In genomic region chr16:95855230-95855629, GRCm38 (mm10) we compare ENCODE assay signal across 9 mouse cellular contexts.
A peak's percentile ranks its signal among the peaks of the same experiment; 100 is the strongest.
DNase-seq lines count a peak whose midpoint lies in the region; ATAC-seq and TF ChIP-seq lines count a peak whose summit lies in the region.
"Had no signal": no experiment of that assay in that cellular context is flagged by ENCODE, and none has a peak within 500 bp of the region (broad histone marks: within the 10 kb centered on the region; RNA-seq: fewer than 3 reads in every experiment).

No protein-coding gene starts in this region.

- DNase-seq in liver, embryonic 13.5 days: no peak
- no peak for DNase-seq in liver
- peak; percentile 84 for DNase-seq in lung, embryonic 14.5 days
- DNase-seq in thymus, postnatal 10 days (ENCODE audit: low spot score in 2 of 2): peak; percentile 49 to 63
- DNase-seq in forebrain, embryonic 10.5 days (ENCODE audit: extremely low spot score, low spot score): no peak
- no peak for DNase-seq in embryo, embryonic 11 days

- peak; percentile 50; the same call in 1 of the 2 replicates for ATAC-seq in liver, embryonic 13.5 days (ENCODE audit: low read depth)
- peak; percentile 86 for ATAC-seq in intestine, embryonic 16.5 days
- peak; percentile 91 for ATAC-seq in lung, embryonic 14.5 days (ENCODE audit: insufficient read depth)

- no peak overlapping the region for H3K27ac ChIP-seq in liver, embryonic 13.5 days
- no peak overlapping the region for H3K27ac ChIP-seq in intestine, embryonic 16.5 days (ENCODE audit: low read length)
- peak overlapping the region; percentile 3; the same call in 1 of the 2 replicates for H3K27ac ChIP-seq in lung, embryonic 14.5 days (ENCODE audit: low read depth)
- H3K27ac ChIP-seq in forebrain, embryonic 10.5 days: no peak overlapping the region
- H3K27ac ChIP-seq: embryonic facial prominence, embryonic 15.5 days; layer of hippocampus, adult 2 months had no signal

- WGBS in liver, embryonic 13.5 days (ENCODE audit: insufficient replicate concordance): 50% methylated on average over 2 of the region's 2 CpGs
- WGBS in intestine, embryonic 16.5 days: 45% methylated on average over 2 of the region's 2 CpGs
- WGBS in lung, embryonic 14.5 days: 54% methylated on average over 2 of the region's 2 CpGs
- WGBS in forebrain, embryonic 10.5 days: 85% methylated on average over 2 of the region's 2 CpGs

- H3K4me2 ChIP-seq in liver, embryonic 13.5 days: no peak overlapping the region
- H3K4me2 ChIP-seq in intestine, embryonic 16.5 days (ENCODE audit: low read depth, low read length): no peak overlapping the region
- no peak overlapping the region for H3K4me2 ChIP-seq in lung, embryonic 14.5 days
- H3K4me2 ChIP-seq: embryonic facial prominence, embryonic 15.5 days had no signal

- H3K9me3 ChIP-seq in liver, embryonic 13.5 days (replicated peaks): no peaks in the 10 kb centered on the region
- no peaks in the 10 kb centered on the region for H3K9me3 ChIP-seq in intestine, embryonic 16.5 days (ENCODE audit: control insufficient read depth, low read length)
- H3K9me3 ChIP-seq in lung, embryonic 14.5 days (ENCODE audit: low read depth, low read length): no peaks in the 10 kb centered on the region
- no peaks in the 10 kb centered on the region for H3K9me3 ChIP-seq in forebrain, embryonic 10.5 days
- H3K9me3 ChIP-seq: embryonic facial prominence, embryonic 15.5 days had no signal

- no peaks in the 10 kb centered on the region for H3K4me1 ChIP-seq in liver, embryonic 13.5 days (replicated peaks)
- H3K4me1 ChIP-seq in intestine, embryonic 16.5 days (ENCODE audit: control insufficient read depth, insufficient read depth, low read length): no peaks in the 10 kb centered on the region
- 0 out of 2 replicates have a peak, but pooled peaks cover 6% of the 10 kb centered on the region for H3K4me1 ChIP-seq in lung, embryonic 14.5 days (ENCODE audit: insufficient read depth)
- no peaks in the 10 kb centered on the region for H3K4me1 ChIP-seq in forebrain, embryonic 10.5 days
- H3K4me1 ChIP-seq: embryonic facial prominence, embryonic 15.5 days had no signal

- no peaks in the 10 kb centered on the region for H3K36me3 ChIP-seq in liver, embryonic 13.5 days
- no peaks in the 10 kb centered on the region for H3K36me3 ChIP-seq in intestine, embryonic 16.5 days (ENCODE audit: control insufficient read depth, insufficient read depth, low read length)
- H3K36me3 ChIP-seq in lung, embryonic 14.5 days (ENCODE audit: insufficient read depth): no peaks in the 10 kb centered on the region
- no peaks in the 10 kb centered on the region for H3K36me3 ChIP-seq in forebrain, embryonic 10.5 days (replicated peaks)
- H3K36me3 ChIP-seq: embryonic facial prominence, embryonic 15.5 days had no signal

- H3K4me3 ChIP-seq in liver, embryonic 13.5 days (replicated peaks): no peak overlapping the region
- no peak overlapping the region for H3K4me3 ChIP-seq in intestine, embryonic 16.5 days (ENCODE audit: low read length)
- H3K4me3 ChIP-seq in lung, embryonic 14.5 days (ENCODE audit: low read depth, low read length): no peak overlapping the region
- no peak overlapping the region for H3K4me3 ChIP-seq in forebrain, embryonic 10.5 days
- H3K4me3 ChIP-seq: embryonic facial prominence, embryonic 15.5 days; layer of hippocampus, adult 2 months had no signal

- H3K9ac ChIP-seq in liver, embryonic 13.5 days: no peak overlapping the region
- H3K9ac ChIP-seq in intestine, embryonic 16.5 days (ENCODE audit: low read depth, low read length): no peak overlapping the region
- no peak overlapping the region for H3K9ac ChIP-seq in lung, embryonic 14.5 days
- H3K9ac ChIP-seq: embryonic facial prominence, embryonic 15.5 days had no signal

- no peaks in the 10 kb centered on the region for H3K27me3 ChIP-seq in liver, embryonic 13.5 days
- H3K27me3 ChIP-seq in intestine, embryonic 16.5 days (replicated peaks; ENCODE audit: control insufficient read depth, insufficient read depth, low read length): no peaks in the 10 kb centered on the region
- no peaks in the 10 kb centered on the region for H3K27me3 ChIP-seq in lung, embryonic 14.5 days (ENCODE audit: insufficient read depth, low read length)
- no peaks in the 10 kb centered on the region for H3K27me3 ChIP-seq in forebrain, embryonic 10.5 days (ENCODE audit: poor library complexity, severe bottlenecking)
- H3K27me3 ChIP-seq: embryonic facial prominence, embryonic 15.5 days had no signal

- 0 out of 2 replicates have a peak, but pooled peaks have one; percentile 14 for TF ChIP-seq CTCF in lung, embryonic 14.5 days (IDR thresholded peaks at IDR 0.05; ENCODE audit: low read depth)

Comparison
In these comparisons a context has a peak if more than half of its experiments do, and no peak if none do; other contexts are left out.
1. DNase-seq: peak in lung, embryonic 14.5 days (single experiment) and thymus, postnatal 10 days (2 of 2); none in liver, embryonic 13.5 days (single experiment), liver (single experiment), forebrain, embryonic 10.5 days (single experiment) and embryo, embryonic 11 days (single experiment).
2. Peak in every context shown above with its lines, with median percentiles within 50 percentile points of each other: ATAC-seq.